Mouse (Mus musculus) myocyte (in vitro differentiated cells): Measurements from ENCODE around the gene Med14.

Experiments
- CEBPB ChIP-seq: IDR thresholded peaks from 2 replicates; pipeline ENCODE4 v1.6.1; 2011; ENCODE audit warnings: mild to moderate bottlenecking, moderate library complexity; ENCODE audit not compliant: poor library complexity, insufficient read depth, severe bottlenecking
- E2F4 ChIP-seq: IDR thresholded peaks from one replicate; pipeline ENCODE4 v1.6.1; 2011; ENCODE audit warnings: mild to moderate bottlenecking, control low read depth, moderate library complexity; ENCODE audit not compliant: insufficient read depth
- MYOG ChIP-seq, 3 experiments: IDR thresholded peaks; one replicate each; pipeline ENCODE4 v1.6.1; 2011; ENCODE audit warnings: control low read depth in 2 of 3, low read depth in 2 of 3, mild to moderate bottlenecking in 2 of 3; ENCODE audit not compliant: insufficient read length in 2 of 3, control insufficient read depth in 1 of 3, insufficient read depth in 1 of 3
- POLR2A ChIP-seq: IDR thresholded peaks from one replicate; pipeline ENCODE4 v1.6.1; 2011; ENCODE audit warnings: low read depth, mild to moderate bottlenecking, control low read depth, moderate library complexity; ENCODE audit not compliant: insufficient read length
- TCF12 ChIP-seq: IDR thresholded peaks from one replicate; pipeline ENCODE4 v1.6.1; 2011; ENCODE audit warnings: mild to moderate bottlenecking, control low read depth; ENCODE audit not compliant: poor library complexity, insufficient read depth, severe bottlenecking

- TF ChIP-seq POLR2A (no peak), CEBPB (no peak), E2F4 (no peak), TCF12 (no peak), MYOG (IDR thresholded peaks at IDR 0.05; ENCODE audit: control insufficient read depth in 1 of 3, insufficient read depth in 1 of 3, insufficient read length in 2 of 3, low read depth in 2 of 3) (no peak)
Observed at GRCm38 (mm10) chrX:12651906-12652305, 110.0 kb downstream of the Med14 start.
